Mouse (Mus musculus): Measurements from ENCODE around the gene Cacng6. TPM values are rescaled to one million over a fixed set of nuclear protein-coding genes. Genes with fewer than 3 reads are reported as not detected.
A peak's percentile ranks its signal among the peaks of the same experiment; 100 is the strongest.

Cacng6 gene
- polyA plus RNA-seq, 1 experiment from 2014 or later, result not detected

DNA sequence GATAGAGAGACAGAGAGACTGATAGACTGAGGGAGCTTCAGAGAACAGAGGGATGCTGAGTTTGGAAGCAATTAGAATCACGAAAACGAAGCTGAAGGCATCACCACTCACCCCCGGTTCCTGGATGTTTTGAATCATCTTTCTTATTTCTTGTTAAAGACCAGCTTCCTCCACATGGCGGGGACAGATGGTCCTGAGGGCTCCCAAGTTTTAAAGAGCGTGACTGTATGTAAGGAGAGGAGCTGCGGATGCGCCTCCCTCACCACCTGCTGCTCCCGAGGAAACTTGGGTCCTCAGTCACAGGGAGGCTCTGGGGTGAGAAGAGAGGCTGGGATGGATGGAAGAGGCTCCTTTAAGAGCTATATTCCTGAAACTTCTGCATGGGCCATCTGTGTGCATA, 36.3 kb downstream of the Cacng6 start:
- 91% methylated on average over 8 of the region's 8 CpGs for WGBS
- Histone ChIP-seq H3K4me2 (ENCODE audit: low read length) (no peak overlapping the region), H3K27ac (replicated peaks; ENCODE audit: low read depth, low read length) (no peak overlapping the region), H3K36me3 (ENCODE audit: control insufficient read depth, insufficient read depth, low read length) (no peaks in the 10 kb centered on the region), H3K4me3 (replicated peaks; ENCODE audit: low read depth, low read length) (no peak overlapping the region), H3K4me1 (ENCODE audit: control insufficient read depth, insufficient read depth, low read length) (no peaks in the 10 kb centered on the region), H3K9ac (replicated peaks; ENCODE audit: low read length) (no peak overlapping the region), H3K9me3 (ENCODE audit: control insufficient read depth, low read length) (no peaks in the 10 kb centered on the region), H3K27me3 (ENCODE audit: control insufficient read depth, insufficient read depth, low read length) (no peaks in the 10 kb centered on the region)
- DNase-seq (no peak), ATAC-seq (ENCODE audit: low FRiP score, low TSS enrichment) (no peak)

DNA sequence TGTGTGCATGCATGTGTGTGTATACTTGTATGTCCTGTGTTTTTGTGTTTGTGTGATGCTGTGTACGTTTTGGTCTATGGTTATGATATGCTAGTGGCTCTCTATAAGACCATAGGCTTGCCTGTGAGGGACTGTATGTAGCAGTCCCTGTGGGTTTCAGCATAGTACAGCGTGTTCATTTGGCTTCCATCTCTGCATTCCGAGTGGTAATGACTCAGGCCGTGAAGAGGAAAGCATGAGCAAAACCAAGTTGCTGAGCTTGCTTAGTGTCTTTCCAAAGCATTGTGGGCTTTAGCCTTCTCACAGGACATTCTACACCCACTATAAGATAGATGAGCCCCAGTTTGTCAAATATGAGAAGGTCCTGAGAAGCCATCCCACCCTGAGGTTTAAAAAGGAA, 39.3 kb downstream of the Cacng6 start:
- Histone ChIP-seq H3K27me3 (ENCODE audit: control insufficient read depth, insufficient read depth, low read length) (no peaks in the 10 kb centered on the region), H3K4me1 (ENCODE audit: control insufficient read depth, insufficient read depth, low read length) (no peaks in the 10 kb centered on the region), H3K4me3 (replicated peaks; ENCODE audit: low read depth, low read length) (no peak overlapping the region), H3K9ac (replicated peaks; ENCODE audit: low read length) (no peak overlapping the region), H3K27ac (replicated peaks; ENCODE audit: low read depth, low read length) (no peak overlapping the region), H3K36me3 (ENCODE audit: control insufficient read depth, insufficient read depth, low read length) (no peaks in the 10 kb centered on the region), H3K4me2 (ENCODE audit: low read length) (no peak overlapping the region), H3K9me3 (ENCODE audit: control insufficient read depth, low read length) (no peaks in the 10 kb centered on the region)
- WGBS, result 88% methylated on average over 4 of the region's 4 CpGs
- no peak for ATAC-seq (ENCODE audit: low FRiP score, low TSS enrichment)
- DNase-seq, result no peak

DNA sequence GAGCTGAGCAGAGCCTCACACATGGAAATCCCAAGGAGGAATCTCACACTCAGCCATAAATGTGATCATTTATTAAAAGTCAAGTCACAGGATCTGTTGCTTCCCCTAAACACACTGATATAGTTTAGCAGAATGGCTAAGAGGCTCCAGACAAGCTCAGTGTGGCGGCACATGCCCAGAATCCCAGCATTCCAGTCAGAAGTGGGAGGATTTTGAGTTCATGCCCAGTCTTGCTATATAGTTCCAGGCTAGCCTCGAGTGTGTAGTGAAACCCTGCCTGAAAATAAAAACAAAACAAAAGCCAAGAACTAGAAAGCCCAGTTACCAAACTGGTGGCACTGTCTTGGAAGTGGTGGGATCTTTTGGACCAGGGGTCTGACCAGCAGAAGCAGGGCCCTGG, 44.6 kb downstream of the Cacng6 start:
- H3K9me3 ChIP-seq (ENCODE audit: control insufficient read depth, low read length), result no peaks in the 10 kb centered on the region
- no peak overlapping the region for H3K4me2 ChIP-seq (ENCODE audit: low read length)
- ATAC-seq (ENCODE audit: low FRiP score, low TSS enrichment), result no peak
- H3K4me3 ChIP-seq (replicated peaks; ENCODE audit: low read depth, low read length), result no peak overlapping the region
- WGBS, result 76% methylated on average over 2 of the region's 2 CpGs
- no peaks in the 10 kb centered on the region for H3K36me3 ChIP-seq (ENCODE audit: control insufficient read depth, insufficient read depth, low read length)
- no peak overlapping the region for H3K9ac ChIP-seq (replicated peaks; ENCODE audit: low read length)
- no peaks in the 10 kb centered on the region for H3K4me1 ChIP-seq (ENCODE audit: control insufficient read depth, insufficient read depth, low read length)
- H3K27ac ChIP-seq (replicated peaks; ENCODE audit: low read depth, low read length), result no peak overlapping the region
- H3K27me3 ChIP-seq (ENCODE audit: control insufficient read depth, insufficient read depth, low read length), result no peaks in the 10 kb centered on the region
- DNase-seq, result no peak

DNA sequence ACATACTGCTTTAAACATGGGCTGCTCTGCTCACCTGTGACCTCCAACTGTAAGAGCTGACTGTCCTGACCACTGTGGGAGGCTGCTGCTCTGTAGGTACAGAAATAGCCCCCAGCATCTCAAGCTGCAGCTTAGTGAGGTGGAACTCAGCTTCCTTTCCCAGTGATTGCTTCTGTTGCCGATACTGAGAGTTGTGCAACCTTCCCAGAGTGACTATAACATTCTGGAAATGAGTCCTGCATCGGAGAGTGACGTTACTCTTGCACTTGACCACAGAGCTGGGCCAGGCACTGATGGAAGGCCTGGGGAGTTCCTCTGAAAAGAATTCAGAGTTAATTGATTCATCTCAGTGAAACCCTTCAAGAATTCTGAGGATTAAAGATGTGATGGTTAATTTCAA, 48.8 kb downstream of the Cacng6 start:
- H3K27me3 ChIP-seq (ENCODE audit: control insufficient read depth, insufficient read depth, low read length), result no peaks in the 10 kb centered on the region
- H3K27ac ChIP-seq (replicated peaks; ENCODE audit: low read depth, low read length), result no peak overlapping the region
- DNase-seq (no peak), ATAC-seq (ENCODE audit: low FRiP score, low TSS enrichment) (no peak)
- H3K4me3 ChIP-seq (replicated peaks; ENCODE audit: low read depth, low read length), result no peak overlapping the region
- no peak overlapping the region for H3K9ac ChIP-seq (replicated peaks; ENCODE audit: low read length)
- H3K4me1 ChIP-seq (ENCODE audit: control insufficient read depth, insufficient read depth, low read length), result no peaks in the 10 kb centered on the region
- no peak overlapping the region for H3K4me2 ChIP-seq (ENCODE audit: low read length)
- no peaks in the 10 kb centered on the region for H3K36me3 ChIP-seq (ENCODE audit: control insufficient read depth, insufficient read depth, low read length)
- H3K9me3 ChIP-seq (ENCODE audit: control insufficient read depth, low read length), result no peaks in the 10 kb centered on the region
- 78% methylated on average over 3 of the region's 3 CpGs for WGBS

DNA sequence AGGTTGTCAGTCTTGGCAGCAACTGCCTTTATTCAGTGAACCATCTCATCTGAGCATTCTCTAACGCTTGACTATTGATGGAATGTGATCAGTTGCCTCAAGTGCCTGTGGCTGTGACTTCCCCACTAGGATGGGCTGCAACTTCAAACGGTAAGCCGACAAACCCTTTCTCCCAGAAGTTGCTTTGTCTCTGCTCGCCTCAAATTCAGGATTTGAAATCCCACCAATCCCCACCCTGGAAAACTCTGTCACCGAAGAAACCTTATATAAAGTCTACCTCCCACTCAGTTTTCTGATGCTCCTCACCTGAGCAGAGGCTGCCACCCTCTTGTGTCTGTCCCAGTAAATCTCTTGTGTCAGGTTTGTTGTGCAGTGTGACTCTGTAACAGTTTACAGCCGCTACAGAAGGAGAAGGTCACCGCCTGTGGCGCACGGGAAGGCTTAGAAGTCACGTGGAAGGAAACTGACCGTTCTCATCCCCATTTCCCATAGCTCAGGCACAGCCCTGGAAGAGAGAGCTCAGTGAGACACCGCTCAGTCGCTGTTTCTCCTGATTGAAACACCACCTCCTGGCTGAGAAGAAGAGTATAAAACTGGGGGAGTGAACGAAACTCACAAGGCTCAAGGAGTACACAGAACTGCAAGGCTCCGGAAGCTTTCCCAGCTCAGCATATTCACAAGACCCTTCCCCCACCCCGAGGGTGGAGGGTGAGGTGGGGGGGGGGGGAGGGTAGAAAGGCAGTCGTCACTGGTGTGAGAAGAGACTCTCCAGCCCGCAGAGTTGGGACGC, 50.5 kb downstream of the Cacng6 start:
- DNase-seq (peak; percentile 13), ATAC-seq (ENCODE audit: low FRiP score, low TSS enrichment) (no peak)
- Histone ChIP-seq H3K9ac (replicated peaks; ENCODE audit: low read length) (no peak overlapping the region), H3K4me2 (ENCODE audit: low read length) (peak overlapping the region; percentile 34), H3K4me3 (replicated peaks; ENCODE audit: low read depth, low read length) (no peak overlapping the region), H3K9me3 (ENCODE audit: control insufficient read depth, low read length) (no peaks in the 10 kb centered on the region), H3K27me3 (ENCODE audit: control insufficient read depth, insufficient read depth, low read length) (no peaks in the 10 kb centered on the region), H3K36me3 (ENCODE audit: control insufficient read depth, insufficient read depth, low read length) (no peaks in the 10 kb centered on the region), H3K27ac (replicated peaks; ENCODE audit: low read depth, low read length) (no peak overlapping the region), H3K4me1 (ENCODE audit: control insufficient read depth, insufficient read depth, low read length) (no peaks in the 10 kb centered on the region)
- 5% methylated on average over 19 of the region's 19 CpGs for WGBS

DNA sequence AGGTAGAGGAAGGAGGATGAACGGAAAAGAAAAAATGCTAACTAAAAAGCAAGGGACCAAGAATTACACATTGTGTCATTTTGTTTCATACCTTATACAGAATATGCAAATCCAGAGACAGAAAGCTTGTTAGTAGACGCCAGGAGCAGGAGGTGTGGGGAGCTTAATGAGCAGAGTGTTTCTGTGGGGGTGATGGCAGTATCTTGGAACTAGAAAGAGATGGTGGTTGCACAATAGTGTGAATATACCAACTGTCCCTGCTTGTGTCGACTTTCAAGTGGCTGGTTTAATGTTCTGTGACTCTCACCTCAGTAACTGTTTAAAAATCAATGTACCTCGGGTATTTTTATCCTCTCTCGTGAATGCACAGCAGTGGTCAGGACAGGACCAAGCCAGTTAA, 52.7 kb downstream of the Cacng6 start:
- Histone ChIP-seq H3K27ac (replicated peaks; ENCODE audit: low read depth, low read length) (no peak overlapping the region), H3K36me3 (ENCODE audit: control insufficient read depth, insufficient read depth, low read length) (no peaks in the 10 kb centered on the region), H3K27me3 (ENCODE audit: control insufficient read depth, insufficient read depth, low read length) (no peaks in the 10 kb centered on the region), H3K4me1 (ENCODE audit: control insufficient read depth, insufficient read depth, low read length) (no peaks in the 10 kb centered on the region), H3K9ac (replicated peaks; ENCODE audit: low read length) (no peak overlapping the region), H3K9me3 (ENCODE audit: control insufficient read depth, low read length) (no peaks in the 10 kb centered on the region), H3K4me3 (replicated peaks; ENCODE audit: low read depth, low read length) (no peak overlapping the region), H3K4me2 (ENCODE audit: low read length) (no peak overlapping the region)
- no peak for ATAC-seq (ENCODE audit: low FRiP score, low TSS enrichment)
- 81% methylated on average over 5 of the region's 5 CpGs for WGBS
- DNase-seq, result no peak

DNA sequence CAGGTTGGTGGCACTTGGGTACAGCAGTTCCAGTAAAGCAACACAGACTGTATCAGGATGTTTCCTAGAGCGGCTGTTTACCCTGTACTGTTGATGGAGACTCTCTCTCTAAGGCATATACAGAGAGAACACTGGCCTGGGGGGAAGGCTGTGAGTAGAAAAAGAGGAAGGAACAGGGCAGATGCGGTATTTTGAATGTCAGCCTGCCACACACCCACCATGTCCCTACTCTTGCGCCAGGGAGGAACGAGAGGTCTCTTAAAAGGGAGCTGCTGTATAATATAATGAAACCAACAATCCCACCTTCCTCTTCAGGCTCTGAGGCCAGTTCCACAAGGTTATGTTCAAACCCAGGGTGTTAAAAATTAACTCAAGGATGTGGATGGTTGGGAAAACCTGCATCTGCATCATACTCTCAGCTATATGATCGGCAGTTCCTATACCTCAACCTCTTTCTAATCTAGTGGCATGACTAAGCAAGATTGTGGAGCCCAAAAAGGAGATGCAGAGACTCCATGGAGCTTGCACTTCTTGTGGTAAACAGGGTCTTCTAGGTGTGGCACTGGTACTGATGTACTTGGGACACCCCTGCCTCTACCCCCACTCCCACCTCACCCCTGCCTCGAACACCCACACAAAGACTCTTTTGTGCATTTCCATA, 58.1 kb downstream of the Cacng6 start:
- Histone ChIP-seq H3K4me1 (ENCODE audit: control insufficient read depth, insufficient read depth, low read length) (no peaks in the 10 kb centered on the region), H3K4me2 (ENCODE audit: low read length) (no peak overlapping the region)
- ATAC-seq (ENCODE audit: low FRiP score, low TSS enrichment), result no peak

More for the DNA sequence above, 58.1 kb downstream of the Cacng6 start:
- H3K4me3 ChIP-seq (replicated peaks; ENCODE audit: low read depth, low read length), result no peak overlapping the region
- no peaks in the 10 kb centered on the region for H3K27me3 ChIP-seq (ENCODE audit: control insufficient read depth, insufficient read depth, low read length)
- H3K9me3 ChIP-seq (ENCODE audit: control insufficient read depth, low read length), result no peaks in the 10 kb centered on the region
- no peak overlapping the region for H3K9ac ChIP-seq (replicated peaks; ENCODE audit: low read length)
- WGBS, result 90% methylated on average over 6 of the region's 6 CpGs
- H3K27ac ChIP-seq (replicated peaks; ENCODE audit: low read depth, low read length), result no peak overlapping the region
- no peaks in the 10 kb centered on the region for H3K36me3 ChIP-seq (ENCODE audit: control insufficient read depth, insufficient read depth, low read length)
- no peak for DNase-seq
